Mouse (Mus musculus) bone marrow, adult 2 months (tissue): ENCODE measurements around the gene Cnga1. TPM values are rescaled to one million over a fixed set of nuclear protein-coding genes. Genes with fewer than 3 reads are reported as not detected.

Experiments
- H3K27ac ChIP-seq: fragments of 200-500 bp; 2 replicates; pipeline ENCODE4 v1.5.1; 2012; ENCODE audit warnings: low read depth, mild to moderate bottlenecking, control low read depth, inconsistent platforms, low read length; ENCODE audit not compliant: control insufficient read depth, poor library complexity, insufficient read depth
- H3K4me1 ChIP-seq: fragments of 200-500 bp; 2 replicates; pipeline ENCODE4 v1.6.1; 2011; ENCODE audit warnings: low read length; ENCODE audit not compliant: control insufficient read depth, insufficient read depth
- H3K4me3 ChIP-seq: fragments of 200-500 bp; replicated peaks from 2 replicates; pipeline ENCODE3; 2011; ENCODE audit warnings: mild to moderate bottlenecking, low read depth, low read length, control low read depth; ENCODE audit not compliant: control insufficient read depth
- CTCF ChIP-seq: fragments of 200-500 bp; IDR thresholded peaks from 2 replicates; pipeline ENCODE4 v1.5.1; 2011; ENCODE audit warnings: low read length, control low read depth; ENCODE audit not compliant: control insufficient read depth, insufficient read depth
- POLR2A ChIP-seq: fragments of 200-500 bp; IDR thresholded peaks from 2 replicates; pipeline ENCODE4 v1.6.1; 2011; ENCODE audit warnings: low read depth, mild to moderate bottlenecking, control low read depth, low read length, borderline replicate concordance; ENCODE audit not compliant: control insufficient read depth
- WGBS: fragments of 180-500 bp; shearing (Covaris S2); methylation state at CpG from one replicate; pipeline ENCODE4 v1.1.7; 2018; 5-methylcytosine and 5-hydroxymethylcytosine counted together
- polyA plus RNA-seq: library from polyadenylated mRNA; stranded (reverse); fragments of >200 nt; gene quantifications from 2 replicates; pipeline ENCODE4 v1.2.4, GENCODE M21; 2011; ENCODE audit warnings: low replicate concordance; ENCODE audit not compliant: missing spikeins, insufficient read depth, insufficient read length

Cnga1 gene
- polyA plus RNA-seq, 1 experiment = 0.60 TPM

DNA sequence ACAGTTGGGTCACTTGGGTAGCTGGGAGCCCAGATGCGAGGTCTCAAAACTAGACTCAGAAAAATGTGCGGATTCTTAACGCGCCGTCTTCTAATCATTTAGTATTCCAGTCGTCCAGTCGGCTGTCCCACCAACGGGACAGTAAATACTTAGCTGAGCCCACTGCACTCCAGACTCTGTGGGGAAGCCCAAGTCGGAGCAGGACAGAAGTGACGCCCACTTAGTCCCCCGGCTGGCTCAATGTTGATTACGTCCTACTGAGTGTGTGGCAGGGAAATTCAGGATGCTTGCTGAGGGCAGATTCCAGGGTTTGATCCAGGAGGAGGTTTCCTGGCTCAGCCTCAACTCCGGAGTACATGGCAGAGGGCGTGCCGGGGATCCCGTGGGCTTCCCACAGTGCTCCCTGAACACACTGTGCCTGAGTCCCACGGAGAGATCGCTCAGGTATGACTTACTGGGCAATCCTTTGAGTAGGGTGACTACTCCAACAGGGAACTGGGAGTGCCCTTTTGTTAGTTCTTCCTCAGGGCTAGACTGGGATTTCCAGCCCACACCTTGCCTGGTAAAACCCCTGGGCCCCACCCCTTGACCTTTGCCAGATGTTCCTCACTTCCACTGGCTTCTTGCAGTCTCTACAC is 4.0 kb upstream of the Cnga1 start:
- WGBS = 11% methylated on average over 18 of the region's 18 CpGs
- Histone ChIP-seq H3K4me3 (peak overlapping the region; percentile 57), H3K27ac (no peak overlapping the region), H3K4me1 (no peaks in the 10 kb centered on the region; the same call in 1 of the 2 replicates)
- no peak for TF ChIP-seq POLR2A
- TF ChIP-seq CTCF = no peak

DNA sequence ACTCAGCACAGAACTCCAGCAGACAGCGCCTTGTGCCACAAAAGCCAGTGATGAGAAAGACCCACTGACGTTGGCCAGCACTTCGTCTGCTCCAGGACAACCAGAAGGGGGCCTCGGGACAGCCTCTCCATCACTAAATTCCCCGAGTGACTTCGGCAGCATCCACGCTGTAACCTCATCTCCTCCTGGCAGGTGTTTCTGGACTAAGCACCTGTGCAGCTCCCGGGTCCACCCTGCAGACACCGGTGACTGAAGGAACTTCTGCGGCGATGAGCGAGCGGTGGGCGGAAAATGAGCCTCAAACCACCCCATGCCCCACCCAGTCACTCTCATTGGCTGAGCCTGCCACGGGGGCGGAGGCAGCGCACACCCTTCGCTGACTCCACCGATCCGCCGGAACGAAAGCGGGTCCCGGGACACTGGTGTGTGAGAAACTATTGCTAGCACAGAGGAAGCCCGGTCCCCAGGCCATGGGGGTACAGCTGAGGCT is 3.4 kb upstream of the Cnga1 start, which contains the start of gene Nipal1:
TSS of gene Nipal1 (plus strand) at position 378 of the 490 bp plus-strand sequence.
- H3K27ac ChIP-seq = no peak within 1 kb of the TSS
- H3K4me1 ChIP-seq = no peaks in the 10 kb centered on the region; the same call in 1 of the 2 replicates
- peak within 1 kb of the TSS; percentile 57 for H3K4me3 ChIP-seq
- TF ChIP-seq CTCF (no peak), POLR2A (no peak)
- under 1% methylated on average over 25 of the region's 25 CpGs for WGBS

DNA sequence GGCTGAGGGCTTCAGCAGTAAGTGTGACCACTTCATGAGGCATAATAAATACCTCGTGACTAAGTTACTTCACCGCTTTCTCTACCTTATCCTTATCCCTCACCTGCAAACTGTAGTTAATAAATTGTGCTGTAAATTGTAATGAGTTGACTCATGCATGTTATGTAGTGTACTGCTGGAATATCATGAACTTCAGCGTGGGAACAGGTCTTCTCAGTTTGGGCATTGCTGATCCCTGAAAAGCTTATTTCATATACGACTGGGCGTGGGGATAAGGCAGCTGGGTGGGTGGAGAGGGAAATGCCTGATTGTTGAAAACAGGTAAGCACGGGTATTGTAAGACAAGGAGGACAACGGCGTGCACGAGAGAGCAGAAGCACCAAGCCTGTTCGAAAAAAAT is 2.9 kb upstream of the Cnga1 start:
- Histone ChIP-seq H3K27ac (no peak overlapping the region), H3K4me1 (no peaks in the 10 kb centered on the region; the same call in 1 of the 2 replicates), H3K4me3 (no peak overlapping the region)
- TF ChIP-seq POLR2A (no peak), CTCF (no peak)
- WGBS = 23% methylated on average over 10 of the region's 10 CpGs

DNA sequence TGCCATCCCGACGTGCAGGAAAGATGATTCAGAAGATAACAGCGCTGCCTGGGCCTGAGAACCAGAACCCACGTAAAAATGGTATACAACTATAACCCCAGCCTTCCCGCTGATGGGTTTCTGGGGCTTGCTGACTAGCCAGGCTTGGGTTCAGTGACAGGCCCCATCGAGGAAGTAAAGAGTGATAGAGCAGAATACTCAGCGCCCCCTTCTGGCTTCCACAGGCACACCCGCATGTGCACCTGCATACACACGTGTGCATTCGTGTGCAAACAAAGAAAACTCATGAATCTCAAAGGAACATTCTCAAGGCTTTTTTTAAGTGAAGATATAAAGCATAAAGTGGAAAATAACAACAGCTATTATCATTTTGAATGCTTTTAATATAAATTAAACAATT is 2.1 kb upstream of the Cnga1 start:
- TF ChIP-seq CTCF (peak; percentile 59), POLR2A (no peak)
- no peak overlapping the region for H3K4me3 ChIP-seq
- no peaks in the 10 kb centered on the region; the same call in 1 of the 2 replicates for H3K4me1 ChIP-seq
- WGBS = 23% methylated on average over 10 of the region's 10 CpGs
- H3K27ac ChIP-seq = no peak overlapping the region

DNA sequence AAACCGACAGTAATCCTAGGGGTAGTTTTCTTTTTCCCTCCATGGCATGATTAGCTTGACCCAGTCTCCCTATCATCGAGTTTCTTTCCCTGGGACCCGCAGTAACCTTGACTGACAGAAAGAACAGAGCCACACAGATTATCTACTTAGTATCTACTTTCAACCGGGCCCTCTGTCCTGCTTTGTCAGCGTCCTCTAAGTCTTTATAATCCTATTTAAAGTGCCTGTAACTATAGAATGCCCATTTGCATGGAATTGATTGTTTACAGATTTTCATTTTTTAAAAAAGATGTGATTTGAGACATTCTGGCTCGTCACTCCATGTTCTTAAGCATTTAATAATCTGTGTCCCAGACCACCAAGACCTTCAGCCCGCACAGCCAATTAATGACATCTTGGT is 420 bp downstream of the Cnga1 start:
- Histone ChIP-seq H3K27ac (no peak overlapping the region), H3K4me1 (no peaks in the 10 kb centered on the region; the same call in 1 of the 2 replicates), H3K4me3 (no peak overlapping the region)
- 74% methylated on average over 7 of the region's 7 CpGs for WGBS
- no peak for TF ChIP-seq POLR2A
- TF ChIP-seq CTCF = no peak

DNA sequence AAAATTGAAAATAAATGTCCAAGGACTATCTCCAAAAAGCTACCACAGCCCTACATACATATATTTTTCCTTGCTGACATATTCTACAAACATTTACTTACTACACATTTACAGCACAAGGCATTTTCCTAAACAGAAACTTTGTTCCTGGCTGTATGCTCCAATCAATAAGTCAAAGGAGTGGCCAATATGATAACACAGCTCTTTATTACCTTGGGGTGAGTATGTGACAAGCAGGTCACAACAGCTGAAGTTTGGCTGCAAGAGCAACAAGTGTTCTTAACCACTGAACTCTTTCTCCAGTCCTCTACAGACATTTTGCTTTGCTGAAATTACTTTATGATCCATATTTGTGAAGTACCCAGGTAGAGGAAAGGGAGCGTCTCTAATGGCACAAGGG is 4.0 kb downstream of the Cnga1 start:
- no peaks in the 10 kb centered on the region; the same call in 1 of the 2 replicates for H3K4me1 ChIP-seq
- 83% methylated on average over 1 of the region's 1 CpGs for WGBS
- TF ChIP-seq CTCF (no peak), POLR2A (no peak)
- H3K27ac ChIP-seq = no peak overlapping the region
- H3K4me3 ChIP-seq = no peak overlapping the region

DNA sequence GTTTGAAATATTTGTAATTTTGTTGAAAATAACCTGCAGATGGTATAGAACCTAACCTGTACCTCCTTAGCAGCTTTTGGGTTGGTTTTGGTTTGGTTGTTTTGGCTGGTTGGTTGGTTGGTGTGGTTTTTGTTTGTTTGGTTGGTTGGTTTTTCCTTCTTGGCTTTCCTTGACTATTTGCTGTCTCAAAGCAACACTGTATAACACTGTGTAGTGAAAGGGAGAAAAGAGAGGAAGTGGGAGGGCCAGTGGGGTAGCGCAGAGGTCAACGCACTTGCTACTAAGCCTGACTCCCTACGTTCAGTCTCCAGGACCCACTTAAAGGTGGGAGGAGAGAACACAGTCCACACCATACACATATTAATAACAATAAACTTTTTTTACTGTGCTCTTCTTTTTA is 7.5 kb downstream of the Cnga1 start:
- TF ChIP-seq POLR2A = no peak
- no peak for TF ChIP-seq CTCF
- Histone ChIP-seq H3K27ac (no peak overlapping the region), H3K4me1 (no peaks in the 10 kb centered on the region; the same call in 1 of the 2 replicates), H3K4me3 (no peak overlapping the region)
- 43% methylated on average over 3 of the region's 3 CpGs for WGBS

DNA sequence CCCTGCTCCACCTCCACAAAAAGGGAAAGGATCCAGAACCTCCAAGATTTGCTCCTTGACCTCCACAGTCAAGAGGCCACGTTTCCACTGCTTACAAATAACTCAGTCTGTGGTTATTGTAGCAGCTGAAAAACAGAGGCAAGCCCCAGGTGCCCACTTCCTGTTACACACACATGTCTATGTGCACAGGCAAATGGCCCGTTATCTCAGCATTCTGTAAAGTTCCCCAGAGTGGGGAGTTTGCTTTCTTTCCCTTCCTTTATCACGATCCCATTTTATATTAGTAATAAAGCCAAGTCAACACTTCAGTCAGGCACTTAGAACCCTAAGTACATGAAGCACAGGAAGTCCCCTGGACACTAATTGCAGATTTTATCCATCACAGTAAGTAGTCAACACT is 8.0 kb downstream of the Cnga1 start:
- no peaks in the 10 kb centered on the region; the same call in 1 of the 2 replicates for H3K4me1 ChIP-seq
- H3K27ac ChIP-seq = peak overlapping the region; percentile 71
- H3K4me3 ChIP-seq = no peak overlapping the region
- TF ChIP-seq CTCF (no peak), POLR2A (no peak)
- WGBS = 1% methylated on average over 3 of the region's 3 CpGs
